Mouse (Mus musculus): Measurements from ENCODE around the gene Sipa1l2. TPM values are rescaled to one million over a fixed set of nuclear protein-coding genes. Genes with fewer than 3 reads are reported as not detected.

The Sipa1l2 gene
- total RNA-seq, 1 experiment from 2014 or later = 39.0 TPM

- no peak for ATAC-seq (ENCODE audit: extremely low read depth, insufficient number of reproducible peaks, low FRiP score, poor library complexity, severe bottlenecking)
Observed at GRCm38 (mm10) chr8:125389756-125390505, 179.7 kb downstream of the Sipa1l2 start.

DNA sequence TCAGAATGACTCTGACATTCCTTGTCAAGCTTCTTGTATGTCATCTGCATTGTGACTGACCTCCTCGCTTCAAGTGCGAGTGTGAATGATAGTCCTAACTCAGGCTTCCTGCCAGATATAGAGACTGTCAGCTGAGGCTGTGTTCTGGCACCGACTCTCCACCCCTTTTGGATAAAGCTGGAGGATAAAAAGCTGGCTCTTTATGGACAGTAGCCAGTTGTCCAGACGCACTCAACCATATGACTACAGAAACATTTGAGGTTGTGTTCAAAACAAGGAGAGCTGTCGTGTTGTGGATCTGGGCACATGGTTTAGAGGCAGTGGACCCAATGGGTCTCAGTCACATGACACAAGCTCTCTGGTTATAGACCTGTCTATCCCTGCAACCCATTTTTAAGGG, 180.3 kb downstream of the Sipa1l2 start:
- no peak for ATAC-seq (ENCODE audit: extremely low read depth, insufficient number of reproducible peaks, low FRiP score, poor library complexity, severe bottlenecking)

- no peak for ATAC-seq (ENCODE audit: extremely low read depth, insufficient number of reproducible peaks, low FRiP score, poor library complexity, severe bottlenecking)
Observed at GRCm38 (mm10) chr8:125388404-125389180, 181.0 kb downstream of the Sipa1l2 start.

DNA sequence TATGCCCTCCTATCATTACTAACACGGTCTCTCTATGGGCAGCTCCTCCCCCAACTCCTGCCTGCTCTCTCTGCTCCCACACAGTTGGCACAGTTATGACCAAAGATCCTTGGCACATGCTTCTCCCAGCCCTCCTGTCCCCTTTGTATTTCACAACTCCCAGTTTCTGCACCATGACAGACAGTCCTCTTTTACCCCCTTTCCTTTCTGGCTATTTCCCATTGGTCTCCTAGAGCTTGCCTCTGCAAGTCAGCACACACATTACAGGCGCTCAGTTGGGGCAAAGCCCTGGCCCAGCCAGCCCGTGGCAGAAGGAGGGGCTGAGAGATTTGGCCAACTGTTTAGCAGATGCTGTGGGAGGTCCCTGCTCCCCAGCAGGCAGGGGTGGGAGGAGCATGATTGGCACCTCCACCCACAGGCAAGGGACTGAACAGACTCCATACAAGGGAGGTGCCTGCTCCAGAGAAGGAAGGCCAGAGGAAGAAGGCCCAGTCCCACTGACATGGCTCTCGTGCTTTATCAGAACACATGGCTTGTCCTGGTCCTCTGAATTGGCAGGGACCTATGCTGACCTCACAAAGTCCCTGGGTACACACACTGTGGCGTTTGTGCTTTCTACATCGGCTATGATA, 184.0 kb downstream of the Sipa1l2 start:
- no peak for ATAC-seq (ENCODE audit: extremely low read depth, insufficient number of reproducible peaks, low FRiP score, poor library complexity, severe bottlenecking)

DNA sequence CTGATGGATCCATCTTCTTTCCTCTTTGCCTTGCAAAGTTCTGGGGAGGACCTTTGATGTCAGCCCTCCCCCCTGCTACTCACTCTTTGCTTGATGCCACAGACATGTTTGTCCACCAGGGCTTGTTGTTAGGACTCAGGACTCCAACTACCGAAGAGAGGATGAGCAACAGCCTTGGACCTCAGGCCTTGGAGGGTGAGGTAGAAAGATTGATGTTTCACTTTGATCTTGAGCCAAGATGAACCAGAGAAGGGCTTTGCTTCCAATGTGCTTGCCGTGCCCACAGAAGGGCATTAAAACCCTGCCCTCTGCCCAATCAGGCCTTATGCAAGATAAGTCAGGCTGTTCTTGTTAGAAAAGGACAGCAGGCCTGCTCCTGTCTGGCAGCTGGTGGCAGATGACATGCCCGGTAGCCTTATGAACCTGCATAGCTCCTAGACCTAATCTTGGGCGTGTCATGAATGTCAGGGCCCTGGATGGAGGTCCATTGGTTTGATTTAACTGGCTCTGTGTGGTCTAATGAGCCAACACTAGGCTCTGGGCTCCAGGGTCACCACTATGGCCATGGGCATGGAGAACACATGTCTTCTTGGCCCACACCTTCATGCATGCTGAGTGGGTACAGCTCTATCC, 184.9 kb downstream of the Sipa1l2 start:
- no peak for ATAC-seq (ENCODE audit: extremely low read depth, insufficient number of reproducible peaks, low FRiP score, poor library complexity, severe bottlenecking)

DNA sequence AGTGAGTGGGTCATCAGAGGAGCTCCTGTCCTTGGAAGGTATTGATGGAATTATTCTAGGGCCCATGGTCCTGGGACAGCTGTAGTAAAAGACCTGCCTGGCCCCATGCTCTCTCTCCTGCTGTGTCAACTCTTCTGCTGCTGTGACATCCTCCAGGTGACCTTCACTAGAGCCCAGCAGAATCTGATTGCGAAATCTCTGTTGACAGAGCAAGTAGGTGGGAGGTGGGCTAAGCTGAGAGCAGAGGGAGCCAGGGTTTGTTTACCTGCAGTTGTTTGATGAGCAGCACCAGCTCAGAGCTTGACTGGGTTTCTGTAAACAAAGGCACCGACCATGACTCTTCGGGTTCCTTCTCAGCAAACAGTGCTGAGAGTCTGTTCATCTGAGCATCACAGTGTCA, 187.9 kb downstream of the Sipa1l2 start:
- no peak for ATAC-seq (ENCODE audit: extremely low read depth, insufficient number of reproducible peaks, low FRiP score, poor library complexity, severe bottlenecking)

DNA sequence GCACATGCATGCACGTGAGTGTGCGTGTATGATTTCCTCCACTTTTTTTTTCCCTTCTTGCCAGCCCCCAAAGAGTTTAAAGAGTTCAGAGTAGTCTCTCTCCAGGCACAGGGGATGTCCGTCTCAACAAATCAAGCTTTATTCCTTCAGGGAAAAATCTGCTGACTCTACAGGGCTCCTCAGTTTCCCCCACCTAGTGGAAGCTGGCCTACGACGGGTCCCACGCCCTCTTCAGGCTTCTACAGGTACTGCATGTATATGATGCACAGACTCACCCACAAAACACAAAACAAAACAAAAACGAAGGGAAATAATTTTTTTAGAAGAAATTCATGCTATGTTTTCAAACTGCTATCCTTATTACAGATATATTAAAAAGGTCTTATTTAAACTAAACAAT, 189.7 kb downstream of the Sipa1l2 start:
- ATAC-seq (ENCODE audit: extremely low read depth, insufficient number of reproducible peaks, low FRiP score, poor library complexity, severe bottlenecking) = no peak

- no peak for ATAC-seq (ENCODE audit: extremely low read depth, insufficient number of reproducible peaks, low FRiP score, poor library complexity, severe bottlenecking)
Observed at GRCm38 (mm10) chr8:125379156-125379555, 190.5 kb downstream of the Sipa1l2 start.

DNA sequence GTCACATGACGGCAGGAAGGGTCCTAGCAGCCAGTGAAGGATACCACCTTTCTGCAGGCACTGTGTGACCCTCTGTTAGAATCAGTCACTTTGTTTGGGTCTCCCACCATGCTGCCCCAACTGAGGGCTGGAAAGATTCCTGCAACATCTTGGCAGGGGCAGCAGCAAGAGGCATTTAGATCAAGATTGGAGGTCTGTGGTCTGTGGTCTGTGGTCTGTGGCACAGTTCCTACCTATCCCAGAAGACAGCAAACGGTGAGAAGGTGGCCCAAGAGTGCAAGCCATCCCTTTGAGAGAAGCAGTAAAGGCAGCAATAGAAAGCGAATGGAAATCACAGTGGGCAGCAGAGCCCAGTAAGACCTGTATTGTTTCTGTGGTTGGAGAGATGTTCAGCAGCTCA, 191.9 kb downstream of the Sipa1l2 start:
- no peak for ATAC-seq (ENCODE audit: extremely low read depth, insufficient number of reproducible peaks, low FRiP score, poor library complexity, severe bottlenecking)

DNA sequence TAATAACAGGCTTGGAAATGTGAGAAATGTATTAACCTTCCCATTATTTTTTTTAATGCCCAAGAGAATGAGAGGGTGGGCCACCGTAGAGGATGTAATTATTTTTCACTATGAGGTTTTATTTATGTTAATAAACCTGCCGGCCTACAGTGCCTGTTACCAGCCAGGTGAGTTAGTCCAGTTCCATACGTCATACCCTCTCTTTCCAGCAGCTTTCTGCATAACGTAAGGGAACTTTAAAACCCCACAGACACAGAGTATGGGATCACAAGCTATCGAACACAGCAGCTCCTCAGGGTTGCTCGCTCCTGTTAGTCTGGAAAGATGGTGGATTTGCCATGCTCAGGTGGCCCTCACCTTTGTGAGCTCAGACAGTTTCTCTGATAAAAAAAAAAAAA, 193.2 kb downstream of the Sipa1l2 start:
- ATAC-seq (ENCODE audit: extremely low read depth, insufficient number of reproducible peaks, low FRiP score, poor library complexity, severe bottlenecking) = no peak

GRCm38 (mm10) chr8:125375659-125376447, 193.8 kb downstream of the Sipa1l2 start:
- ATAC-seq (ENCODE audit: extremely low read depth, insufficient number of reproducible peaks, low FRiP score, poor library complexity, severe bottlenecking) = no peak

GRCm38 (mm10) chr8:125372596-125372995, 197.0 kb downstream of the Sipa1l2 start:
- no peak for ATAC-seq (ENCODE audit: extremely low read depth, insufficient number of reproducible peaks, low FRiP score, poor library complexity, severe bottlenecking)

DNA sequence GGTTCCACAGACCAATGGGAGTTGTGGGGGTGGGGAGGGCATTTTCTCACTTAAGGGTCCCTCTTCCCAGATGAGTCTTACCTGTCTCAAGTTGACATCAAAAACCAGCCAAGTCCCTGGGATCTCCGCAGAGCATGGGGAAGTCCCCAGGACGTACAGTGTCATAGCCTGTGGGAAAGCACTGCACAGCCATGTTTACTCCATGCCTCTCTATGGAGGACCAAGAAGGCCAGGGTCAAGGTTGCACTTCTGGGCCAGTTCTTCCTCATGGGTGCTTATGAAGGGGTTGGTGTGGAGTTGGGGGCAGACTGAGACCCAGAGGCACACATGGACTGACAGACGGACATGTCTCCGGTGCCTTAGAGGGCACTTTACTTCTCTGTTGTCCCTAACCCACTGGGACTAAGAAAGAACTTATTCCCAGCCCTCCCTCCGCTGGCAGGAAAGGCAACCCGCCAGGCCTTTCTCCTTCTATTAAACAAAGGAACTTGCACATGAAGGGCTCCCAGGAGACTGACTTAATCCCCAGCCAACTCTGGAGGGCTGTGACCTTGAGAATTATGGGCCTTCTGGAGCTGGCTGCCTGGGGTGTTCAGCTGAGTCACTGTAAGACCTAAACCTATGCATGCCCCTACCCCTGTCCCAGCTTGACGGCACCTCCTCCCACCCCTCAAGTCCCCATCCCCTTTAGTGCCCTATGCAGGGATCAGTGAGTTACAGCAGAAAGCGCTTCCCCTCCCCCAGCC, 199.9 kb downstream of the Sipa1l2 start:
- ATAC-seq (ENCODE audit: extremely low read depth, insufficient number of reproducible peaks, low FRiP score, poor library complexity, severe bottlenecking) = no peak

- ATAC-seq (ENCODE audit: extremely low read depth, insufficient number of reproducible peaks, low FRiP score, poor library complexity, severe bottlenecking) = no peak
Observed at GRCm38 (mm10) chr8:125368341-125369035, 201.1 kb downstream of the Sipa1l2 start.
